Mouse (Mus musculus) neural tube, embryonic 10.5 days (tissue): ENCODE measurements around the gene Sertad2.

Experiments
- DNase-seq: peaks from one replicate; pipeline ENCODE4 v3.0.0-alpha.2; 2017; ENCODE audit warnings: low spot score; ENCODE audit errors: extremely low spot score

The Sertad2 gene

GRCm38 (mm10) chr11:20544801-20545515 lies 1.9 kb downstream of the Sertad2 start:
- no peak for DNase-seq

- DNase-seq, result no peak
Measured at GRCm38 (mm10) chr11:20549481-20549880, 6.4 kb downstream of the Sertad2 start.

- no peak for DNase-seq
Measured at GRCm38 (mm10) chr11:20550196-20550595, 7.1 kb downstream of the Sertad2 start.

DNA sequence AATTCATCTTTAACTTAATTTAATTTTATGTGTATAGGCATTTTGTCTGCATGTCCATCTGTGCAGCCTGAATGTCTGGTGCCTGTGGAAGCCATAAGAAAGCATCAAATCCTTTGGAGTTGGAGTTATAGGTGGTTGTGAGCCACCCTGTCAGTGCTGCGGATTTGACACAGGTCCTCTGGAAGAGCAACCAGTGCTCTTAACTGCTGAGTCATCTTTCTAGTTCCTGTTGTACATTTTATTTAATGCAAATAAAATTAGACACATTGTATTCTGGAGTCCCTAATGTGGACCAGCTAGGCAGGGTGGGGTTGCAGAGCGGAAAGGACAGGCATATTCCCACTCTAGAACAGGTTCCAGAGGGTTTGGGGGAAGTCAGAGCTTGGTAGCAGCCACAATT lies 9.0 kb downstream of the Sertad2 start:
- DNase-seq, result no peak

DNA sequence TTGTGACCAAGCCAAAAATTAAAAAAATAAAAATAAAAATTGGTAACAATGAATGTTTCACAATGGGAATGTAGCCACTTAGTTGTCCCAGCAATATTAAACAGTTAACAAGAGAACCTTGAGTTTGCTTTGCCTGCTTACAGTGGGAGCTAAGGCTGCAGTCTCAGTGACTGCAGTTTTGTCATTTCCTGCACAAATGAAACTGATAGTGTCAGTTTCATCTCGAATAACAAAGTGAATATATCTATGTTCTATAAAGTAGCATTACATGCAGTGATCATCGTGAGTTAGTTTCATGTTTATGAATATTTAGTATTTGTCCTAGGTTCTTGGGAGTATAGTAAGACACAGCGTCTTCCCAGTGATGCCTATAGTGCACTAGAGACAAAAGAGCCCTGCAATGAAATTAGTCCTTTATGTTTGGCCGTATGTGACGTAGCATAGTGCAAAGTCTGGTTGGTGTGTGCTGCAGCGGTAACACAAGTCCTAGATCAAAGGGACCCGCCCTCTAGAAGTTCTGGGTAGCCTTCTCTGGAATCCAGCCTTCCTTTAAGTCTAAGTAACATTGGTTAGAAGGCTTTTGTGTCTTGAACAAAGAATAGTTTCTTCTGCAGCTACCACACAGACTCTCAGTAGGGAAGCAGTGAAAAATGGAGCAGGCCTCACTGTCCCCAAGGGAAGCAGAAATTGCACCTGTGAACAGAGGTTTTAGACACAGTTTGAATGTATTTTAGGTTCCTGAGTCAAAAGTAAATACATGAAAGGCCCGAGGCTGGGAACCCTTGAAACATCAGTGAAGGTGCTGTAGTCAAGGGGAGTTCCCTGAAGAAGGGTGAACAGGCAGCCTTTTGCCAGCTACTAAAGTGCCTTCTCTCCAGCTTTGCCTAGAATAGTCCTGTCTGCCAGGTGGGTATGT lies 10.0 kb downstream of the Sertad2 start:
- no peak for DNase-seq

DNA sequence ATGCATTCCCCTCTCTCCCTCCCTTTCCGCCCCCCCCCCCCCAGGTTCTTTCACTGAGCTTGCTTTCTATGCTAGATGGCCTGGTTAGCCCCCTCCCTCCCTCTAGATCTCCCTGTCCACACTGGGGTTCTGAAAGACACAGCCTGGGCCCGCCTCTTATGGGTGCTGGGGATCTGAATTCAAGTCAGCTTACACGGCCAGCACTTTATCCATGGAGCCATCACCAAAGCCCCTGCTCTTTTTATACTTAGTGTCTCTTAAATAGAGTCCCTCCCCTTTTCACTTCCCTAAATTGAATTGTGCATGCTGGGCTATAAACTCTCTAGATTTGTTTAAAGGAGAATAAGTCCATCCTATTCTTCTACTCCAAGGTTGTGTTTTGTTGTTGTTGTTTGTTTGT lies 12.6 kb downstream of the Sertad2 start:
- DNase-seq, result no peak

- no peak for DNase-seq
Measured at GRCm38 (mm10) chr11:20556163-20556911, 13.3 kb downstream of the Sertad2 start.

GRCm38 (mm10) chr11:20559236-20559950 lies 16.3 kb downstream of the Sertad2 start:
- DNase-seq, result no peak

DNA sequence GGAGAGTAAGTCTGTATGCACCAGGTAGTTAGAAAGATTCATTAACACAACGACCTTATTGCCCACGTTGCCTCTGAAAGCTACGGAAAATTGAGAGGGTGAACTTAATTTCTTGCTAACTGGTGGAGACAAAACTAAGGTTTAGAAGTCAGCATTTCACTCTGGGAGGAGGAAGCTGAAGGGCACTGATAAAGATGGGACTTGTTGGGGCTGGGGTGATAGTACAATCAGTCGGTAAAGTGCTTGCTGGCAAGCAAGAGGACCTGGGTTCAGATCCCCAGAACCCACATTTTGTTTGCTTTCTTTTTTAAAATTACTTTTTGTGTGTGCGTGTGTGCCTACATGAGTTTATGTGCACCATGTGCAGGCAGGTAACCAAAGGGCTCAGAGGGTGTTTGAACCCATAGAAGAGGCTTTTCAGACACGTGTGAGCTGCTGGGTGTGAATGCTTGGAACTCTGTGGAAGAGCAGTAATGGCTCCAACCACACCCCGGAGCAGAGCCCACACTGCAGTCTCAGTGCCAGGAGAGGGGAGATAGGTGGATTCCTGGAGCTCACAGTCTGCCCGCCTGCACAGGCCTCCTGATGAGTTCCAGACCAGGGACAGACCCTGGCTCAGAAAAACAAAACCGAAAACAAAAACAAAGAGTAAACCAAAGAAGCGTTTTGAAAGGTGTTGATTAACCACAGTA lies 17.0 kb downstream of the Sertad2 start:
- no peak for DNase-seq

- DNase-seq, result peak; percentile 76
Measured at GRCm38 (mm10) chr11:20561323-20562002, 18.4 kb downstream of the Sertad2 start.

GRCm38 (mm10) chr11:20565057-20565456 lies 22.0 kb downstream of the Sertad2 start:
- no peak for DNase-seq

DNA sequence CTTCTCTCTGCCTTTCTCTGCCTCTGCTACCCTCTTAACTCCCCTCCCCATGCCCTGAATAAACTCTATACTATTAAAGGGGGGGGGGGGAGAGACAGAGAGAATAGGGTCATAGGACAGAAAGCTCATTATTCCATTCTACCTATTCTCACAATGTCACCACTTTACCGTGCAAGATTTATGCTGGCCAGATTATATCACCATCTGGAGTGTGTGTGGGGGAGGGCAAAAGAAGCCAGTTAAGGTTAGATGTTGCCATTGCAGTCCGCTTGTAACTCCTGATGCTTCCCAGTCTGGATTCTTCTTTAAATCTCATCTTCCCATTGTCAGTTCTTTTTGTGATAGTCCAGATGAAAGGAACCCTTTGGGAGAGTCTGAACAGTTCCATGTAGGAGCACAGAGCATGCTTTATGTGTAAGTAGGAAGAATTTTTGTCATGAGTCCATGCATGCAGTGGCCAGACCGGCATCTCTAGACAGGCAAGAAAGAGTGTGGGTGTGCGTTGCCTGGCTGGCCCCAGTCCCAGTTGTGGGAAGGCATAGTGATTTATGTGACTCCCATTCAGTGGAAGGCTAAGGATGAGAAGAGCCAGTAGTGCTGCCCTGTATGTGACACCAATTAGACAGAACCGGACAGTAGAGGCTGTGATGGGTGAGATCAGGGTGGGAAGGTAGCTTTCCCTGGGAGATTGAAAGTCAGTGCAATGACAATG lies 28.8 kb downstream of the Sertad2 start:
- DNase-seq, result no peak

- no peak for DNase-seq
Measured at GRCm38 (mm10) chr11:20576046-20576635, 33.1 kb downstream of the Sertad2 start.

DNA sequence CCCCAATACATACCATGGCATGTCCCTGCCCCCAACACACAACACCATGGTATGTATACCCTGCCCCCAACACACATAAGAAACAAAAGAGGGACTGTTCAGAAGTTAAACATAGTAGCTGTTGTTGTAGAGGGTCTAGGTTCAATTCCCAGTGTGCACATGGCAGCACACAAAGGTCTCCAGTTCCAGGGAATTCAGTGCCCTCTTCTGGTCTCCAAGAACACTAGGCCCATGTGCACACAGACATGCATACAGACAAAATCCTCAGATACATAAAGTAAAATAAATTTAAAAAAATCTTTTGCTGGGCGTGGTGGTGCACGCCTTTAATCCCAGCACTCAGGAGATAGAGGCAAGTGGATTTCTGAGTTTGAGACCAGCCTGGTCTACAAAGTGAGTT lies 39.7 kb downstream of the Sertad2 start:
- no peak for DNase-seq

DNA sequence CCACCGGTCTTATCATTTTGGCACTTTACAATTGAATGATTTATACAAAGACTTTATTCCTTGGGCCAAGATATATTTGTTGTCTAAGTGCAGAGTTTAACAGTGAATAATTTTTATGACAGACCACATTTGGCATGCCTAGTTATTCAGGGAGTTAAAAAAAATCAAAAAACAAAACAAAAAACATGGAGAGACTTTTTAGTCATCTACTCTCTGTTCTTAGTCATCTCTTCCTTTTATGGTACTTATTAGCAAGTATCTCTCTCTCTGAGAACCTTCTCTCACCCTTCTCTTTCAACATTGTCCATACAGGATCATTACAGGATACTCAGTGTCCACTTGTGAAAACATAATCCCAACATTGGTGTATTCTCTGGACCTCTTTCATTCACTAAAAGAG lies 42.2 kb downstream of the Sertad2 start:
- no peak for DNase-seq

- no peak for DNase-seq
Measured at GRCm38 (mm10) chr11:20586180-20586579, 43.1 kb downstream of the Sertad2 start.

- no peak for DNase-seq
Measured at GRCm38 (mm10) chr11:20589393-20589792, 46.3 kb downstream of the Sertad2 start.

DNA sequence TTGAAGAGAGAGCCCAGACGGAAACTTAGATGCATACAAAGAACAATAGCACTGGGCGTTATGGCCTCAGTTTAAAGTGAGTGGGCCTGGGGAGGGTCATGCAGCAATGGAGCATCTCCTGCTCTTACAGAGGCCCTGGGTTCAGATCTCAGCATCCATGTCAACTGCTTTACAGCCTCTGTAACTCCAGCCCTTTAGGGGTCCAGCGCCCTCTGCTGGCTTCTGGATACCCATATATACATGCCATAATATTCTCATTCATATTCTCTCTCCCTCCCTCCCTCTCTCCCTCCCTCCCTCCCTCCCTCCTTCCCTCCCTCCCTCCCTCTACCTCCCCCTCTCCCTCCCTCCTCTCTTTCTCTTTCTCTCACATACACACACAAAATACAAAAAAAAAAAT lies 49.0 kb downstream of the Sertad2 start:
- no peak for DNase-seq
